Mouse (Mus musculus) hindbrain, embryonic 11.5 days (tissue): Measurements from ENCODE around the gene Lce1f. TPM values are rescaled to one million over a fixed set of nuclear protein-coding genes. Genes with fewer than 3 reads are reported as not detected.
A peak's percentile ranks its signal among the peaks of the same experiment; 100 is the strongest.

Experiments
- ATAC-seq: fragments of 200-750 bp; cut with Nextera tagmentation; 2 replicates; pipeline ENCODE4 v1.8.0; 2017; ENCODE audit warnings: mild to moderate bottlenecking, moderate TSS enrichment, moderate library complexity; ENCODE audit not compliant: low FRiP score
- DNase-seq: peaks from one replicate; pipeline ENCODE4 v3.0.0-alpha.2; 2015; ENCODE audit warnings: low spot score
- H3K27ac ChIP-seq: fragments of 300-500 bp; sonication (generic); 2 replicates; pipeline ENCODE4 v1.5.1; 2014; ENCODE audit warnings: mild to moderate bottlenecking, low read depth, low read length
- H3K27me3 ChIP-seq: fragments of 300-500 bp; sonication (generic); 2 replicates; pipeline ENCODE4 v1.6.1; 2014; ENCODE audit warnings: mild to moderate bottlenecking, low read length, moderate library complexity, mixed read lengths; ENCODE audit not compliant: control insufficient read depth, insufficient read depth
- H3K36me3 ChIP-seq: fragments of 300-500 bp; sonication (generic); 2 replicates; pipeline ENCODE4 v1.6.1; 2014; ENCODE audit warnings: mild to moderate bottlenecking, low read length, moderate library complexity, mixed read lengths; ENCODE audit not compliant: control insufficient read depth, insufficient read depth
- H3K4me1 ChIP-seq: fragments of 300-500 bp; sonication (generic); replicated peaks from 2 replicates; pipeline ENCODE4 v1.6.1; 2014; ENCODE audit warnings: low read length, mixed read lengths; ENCODE audit not compliant: control insufficient read depth, insufficient read depth
- H3K4me2 ChIP-seq: fragments of 300-500 bp; sonication (generic); replicated peaks from 2 replicates; pipeline ENCODE4 v1.6.1; 2014; ENCODE audit warnings: mild to moderate bottlenecking, low read depth, low read length
- H3K4me3 ChIP-seq: fragments of 300-500 bp; sonication (generic); 2 replicates; pipeline ENCODE4 v1.5.1; 2014; ENCODE audit warnings: low read depth, low read length
- H3K9ac ChIP-seq: fragments of 300-500 bp; sonication (generic); 2 replicates; pipeline ENCODE4 v1.6.1; 2014; ENCODE audit warnings: low read depth, low read length
- H3K9me3 ChIP-seq: fragments of 300-500 bp; sonication (generic); 2 replicates; pipeline ENCODE4 v1.6.1; 2016; ENCODE audit warnings: low read length; ENCODE audit not compliant: control insufficient read depth
- WGBS: fragments of 180-500 bp; shearing (Covaris S2); extraction: QIAGEN DNeasy Blood & Tissue Kit; methylation state at CpG from one replicate; pipeline ENCODE4 v1.1.7; 2014; 5-methylcytosine and 5-hydroxymethylcytosine counted together
- polyA plus RNA-seq: library from polyadenylated mRNA; unstranded; fragments of >200 nt; fragmentation: Nextera tagmentation; extraction: Ambion mirVana; gene quantifications from 2 replicates; pipeline ENCODE4 v1.2.1, GENCODE M21; 2014

Gene Lce1f
- polyA plus RNA-seq = not detected in 2 replicates

DNA sequence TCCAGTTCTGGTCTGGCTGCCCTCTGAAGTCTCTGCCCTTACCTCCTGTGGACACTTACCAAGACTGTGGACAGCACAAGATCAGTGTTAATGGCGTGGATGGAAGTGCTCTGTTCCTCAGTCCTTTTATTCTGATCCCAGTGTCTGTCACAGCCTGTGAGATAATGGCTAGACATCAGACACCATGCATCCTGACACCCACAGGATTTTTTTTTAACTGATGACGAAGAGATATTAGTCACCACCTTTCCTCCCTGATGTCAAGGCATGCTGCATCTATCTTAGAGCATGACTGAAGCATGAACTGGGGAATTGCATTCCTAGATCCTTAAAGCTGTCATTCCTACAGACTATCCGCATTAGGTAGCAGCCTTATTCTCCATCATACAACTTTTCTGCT lies at the start of gene Lce1f:
TSS of gene Lce1f (minus strand) at position 101 of the 400 bp plus-strand sequence.
- Histone ChIP-seq H3K4me1 (no peaks in the 10 kb centered on the region), H3K27ac (no peak within 1 kb of the TSS), H3K27me3 (no peaks in the 10 kb centered on the region), H3K4me3 (no peak within 1 kb of the TSS), H3K9me3 (no peaks in the 10 kb centered on the region), H3K36me3 (no peaks in the 10 kb centered on the region), H3K4me2 (no peak within 1 kb of the TSS), H3K9ac (no peak within 1 kb of the TSS)
- WGBS = 87% methylated on average over 3 of the region's 3 CpGs
- ATAC-seq (no peak), DNase-seq (no peak)

DNA sequence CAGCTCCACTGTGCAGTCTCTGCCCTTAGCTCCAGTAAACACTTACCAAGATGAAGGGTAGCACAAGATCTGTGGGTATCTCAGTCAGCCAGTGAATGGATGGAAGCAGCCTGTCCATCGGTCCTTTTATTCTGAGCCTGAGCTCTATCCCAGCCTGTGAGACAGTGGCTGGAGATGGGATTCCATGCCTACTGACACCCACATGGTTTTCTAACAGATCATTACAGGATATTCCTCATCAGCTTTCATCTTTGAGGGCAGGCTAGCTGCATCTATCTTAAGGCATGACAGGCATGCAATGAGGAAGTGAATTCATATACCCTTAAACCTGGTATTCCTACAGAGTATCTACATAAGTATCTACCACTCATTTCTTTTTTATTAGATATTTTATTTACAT lies 44.8 kb upstream of the Lce1f start, which contains the start of gene Lce1h:
TSS of gene Lce1h (minus strand) at position 101 of the 400 bp plus-strand sequence.
- H3K27ac ChIP-seq = no peak within 1 kb of the TSS
- WGBS = 91% methylated on average over 1 of the region's 1 CpGs

GRCm38 (mm10) chr3:92753197-92753596 lies 33.0 kb upstream of the Lce1f start:
- Histone ChIP-seq H3K27ac (no peak overlapping the region), H3K9me3 (no peaks in the 10 kb centered on the region), H3K27me3 (no peaks in the 10 kb centered on the region), H3K36me3 (no peaks in the 10 kb centered on the region), H3K4me2 (no peak overlapping the region), H3K9ac (no peak overlapping the region), H3K4me1 (no peaks in the 10 kb centered on the region), H3K4me3 (no peak overlapping the region)
- DNase-seq (peak; percentile 3), ATAC-seq (no peak)
- 39% methylated on average over 3 of the region's 3 CpGs for WGBS

More for the DNA sequence above, 44.8 kb upstream of the Lce1f start, which contains the start of gene Lce1h:
- no peaks in the 10 kb centered on the region for H3K36me3 ChIP-seq
- H3K4me2 ChIP-seq = no peak within 1 kb of the TSS
- ATAC-seq (no peak), DNase-seq (no peak)
- no peaks in the 10 kb centered on the region for H3K9me3 ChIP-seq
- H3K9ac ChIP-seq = no peak within 1 kb of the TSS
- H3K4me1 ChIP-seq = no peaks in the 10 kb centered on the region
- H3K4me3 ChIP-seq = no peak within 1 kb of the TSS
- no peaks in the 10 kb centered on the region for H3K27me3 ChIP-seq

GRCm38 (mm10) chr3:92752238-92752637 lies 32.1 kb upstream of the Lce1f start, which contains the start of gene Lce1g:
Lce1g (minus strand) TSS chr3:92752338.
- no peak within 1 kb of the TSS for H3K4me3 ChIP-seq
- H3K4me1 ChIP-seq = no peaks in the 10 kb centered on the region
- no peaks in the 10 kb centered on the region for H3K27me3 ChIP-seq
- H3K9me3 ChIP-seq = no peaks in the 10 kb centered on the region
- no peak within 1 kb of the TSS for H3K9ac ChIP-seq
- H3K4me2 ChIP-seq = no peak within 1 kb of the TSS
- WGBS = 85% methylated on average over 1 of the region's 1 CpGs
- no peaks in the 10 kb centered on the region for H3K36me3 ChIP-seq
- H3K27ac ChIP-seq = no peak within 1 kb of the TSS
- ATAC-seq = no peak
- no peak for DNase-seq

GRCm38 (mm10) chr3:92738996-92739395 lies 18.8 kb upstream of the Lce1f start, which contains the start of gene Gm38119:
Gm38119 (minus strand) TSS chr3:92739096.
- DNase-seq = no peak
- Histone ChIP-seq H3K9ac (no peak within 1 kb of the TSS), H3K4me3 (no peak within 1 kb of the TSS), H3K27ac (no peak within 1 kb of the TSS), H3K27me3 (no peaks in the 10 kb centered on the region), H3K4me2 (no peak within 1 kb of the TSS), H3K36me3 (no peaks in the 10 kb centered on the region), H3K9me3 (no peaks in the 10 kb centered on the region), H3K4me1 (no peaks in the 10 kb centered on the region)
- WGBS = 73% methylated on average over 1 of the region's 1 CpGs
- ATAC-seq = no peak

DNA sequence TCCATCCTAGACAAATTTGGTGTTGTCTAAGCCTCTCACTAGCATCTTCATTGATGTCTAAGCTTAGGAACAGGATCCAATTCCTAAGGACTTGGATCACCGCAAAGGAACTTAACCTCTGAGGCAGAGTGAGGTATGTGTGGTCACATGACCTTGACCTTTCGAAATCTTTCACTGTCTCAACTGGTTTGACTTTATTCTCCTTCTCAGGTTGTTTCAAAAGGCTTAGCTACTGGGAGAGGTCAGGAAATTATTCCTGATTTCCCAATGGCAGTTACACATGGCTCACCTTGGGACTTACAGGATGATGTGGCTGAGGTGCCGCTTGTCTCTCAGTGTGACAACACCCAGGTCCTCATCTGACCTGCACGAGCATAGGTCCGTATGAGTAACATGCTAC lies 2.5 kb upstream of the Lce1f start:
- no peaks in the 10 kb centered on the region for H3K9me3 ChIP-seq
- no peaks in the 10 kb centered on the region for H3K4me1 ChIP-seq
- no peaks in the 10 kb centered on the region for H3K36me3 ChIP-seq
- WGBS = 85% methylated on average over 5 of the region's 5 CpGs
- no peaks in the 10 kb centered on the region for H3K27me3 ChIP-seq
- no peak overlapping the region for H3K4me3 ChIP-seq
- DNase-seq (no peak), ATAC-seq (no peak)
- H3K4me2 ChIP-seq = no peak overlapping the region
- no peak overlapping the region for H3K9ac ChIP-seq
- no peak overlapping the region for H3K27ac ChIP-seq

DNA sequence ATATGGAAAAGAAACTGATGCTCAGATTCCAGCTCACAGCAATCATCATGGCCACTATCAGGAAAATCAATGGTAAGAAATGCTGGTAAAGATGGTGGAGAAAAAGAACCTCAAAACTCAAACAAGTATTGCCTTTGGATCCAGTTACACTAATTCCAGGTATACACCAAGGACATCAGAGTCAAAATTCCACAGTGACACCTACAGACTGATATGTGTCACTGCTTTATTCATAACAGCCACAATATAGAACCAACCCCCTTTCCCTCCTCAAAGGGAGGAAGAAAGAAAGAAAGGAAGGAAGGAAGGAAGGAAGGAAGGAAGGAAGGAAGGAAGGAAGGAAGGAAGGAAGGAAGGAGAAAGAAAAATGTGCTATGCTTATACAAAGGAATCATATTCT lies 5.0 kb downstream of the Lce1f start:
- Histone ChIP-seq H3K4me1 (no peaks in the 10 kb centered on the region), H3K4me2 (no peak overlapping the region), H3K4me3 (no peak overlapping the region), H3K9ac (no peak overlapping the region), H3K27ac (no peak overlapping the region), H3K36me3 (no peaks in the 10 kb centered on the region), H3K9me3 (no peaks in the 10 kb centered on the region), H3K27me3 (no peaks in the 10 kb centered on the region)
- no peak for DNase-seq
- ATAC-seq = no peak

DNA sequence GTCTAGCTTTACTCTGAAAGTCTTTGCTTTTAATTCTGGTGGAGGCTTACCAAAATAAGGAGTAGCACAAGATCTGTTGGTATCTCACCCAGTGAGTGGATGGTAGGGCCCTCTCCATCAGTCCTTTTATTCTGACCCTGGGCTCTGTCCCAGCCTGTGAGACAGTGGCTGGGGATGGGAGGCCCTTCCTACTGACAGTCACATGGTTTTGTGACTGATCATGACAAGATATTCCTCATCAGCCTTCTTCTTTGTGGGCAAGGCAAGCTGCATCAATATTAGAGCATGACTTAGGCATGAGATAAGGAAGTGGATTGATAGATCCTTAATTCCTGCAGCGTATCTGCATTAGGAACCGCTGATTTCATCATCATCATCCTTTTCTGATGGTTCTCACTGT lies 11.2 kb downstream of the Lce1f start, which contains the start of gene Lce1e:
TSS of gene Lce1e (minus strand) at position 101 of the 400 bp plus-strand sequence.
- 85% methylated on average over 2 of the region's 2 CpGs for WGBS
- Histone ChIP-seq H3K4me2 (no peak within 1 kb of the TSS), H3K27me3 (no peaks in the 10 kb centered on the region), H3K4me3 (no peak within 1 kb of the TSS), H3K27ac (no peak within 1 kb of the TSS), H3K9ac (no peak within 1 kb of the TSS), H3K4me1 (no peaks in the 10 kb centered on the region), H3K9me3 (no peaks in the 10 kb centered on the region), H3K36me3 (no peaks in the 10 kb centered on the region)
- ATAC-seq (no peak), DNase-seq (no peak)

- no peak overlapping the region for H3K9ac ChIP-seq
- H3K4me1 ChIP-seq = no peaks in the 10 kb centered on the region
- H3K27me3 ChIP-seq = no peaks in the 10 kb centered on the region
- no peak overlapping the region for H3K4me2 ChIP-seq
- ATAC-seq (no peak), DNase-seq (no peak)
- no peaks in the 10 kb centered on the region for H3K36me3 ChIP-seq
- no peaks in the 10 kb centered on the region for H3K9me3 ChIP-seq
- 0% methylated on average over 1 of the region's 1 CpGs for WGBS
- H3K27ac ChIP-seq = no peak overlapping the region
- H3K4me3 ChIP-seq = no peak overlapping the region
Observed at GRCm38 (mm10) chr3:92694613-92695012, 25.5 kb downstream of the Lce1f start.
